Mouse (Mus musculus) central nervous system, embryonic 11.5 days (tissue): Measurements from ENCODE around the gene Gm21882. TPM values are rescaled to one million over a fixed set of nuclear protein-coding genes. Genes with fewer than 3 reads are reported as not detected.

Experiments
- polyA plus RNA-seq: library from polyadenylated mRNA; depleted of rRNA; stranded (reverse); fragments of >200 nt; gene quantifications from 2 replicates; pipeline ENCODE4 v1.2.3, GENCODE M21; 2012; rRNA removed

Gene Gm21882
- polyA plus RNA-seq, result not detected in 2 replicates

GRCm38 (mm10) chrY:40381423-40381822, at the start of gene Gm21882:
Gene Gm21882 (minus strand): TSS chrY:40381523.

Other genes with a start within 250 kb of the Gm21882 start
- gene Gm21865, start 64.6 kb downstream of the Gm21882 start, polyA plus RNA-seq, result not detected in 2 replicates